17 mouse cellular contexts compared by ENCODE assay signal in the genomic region with DNA sequence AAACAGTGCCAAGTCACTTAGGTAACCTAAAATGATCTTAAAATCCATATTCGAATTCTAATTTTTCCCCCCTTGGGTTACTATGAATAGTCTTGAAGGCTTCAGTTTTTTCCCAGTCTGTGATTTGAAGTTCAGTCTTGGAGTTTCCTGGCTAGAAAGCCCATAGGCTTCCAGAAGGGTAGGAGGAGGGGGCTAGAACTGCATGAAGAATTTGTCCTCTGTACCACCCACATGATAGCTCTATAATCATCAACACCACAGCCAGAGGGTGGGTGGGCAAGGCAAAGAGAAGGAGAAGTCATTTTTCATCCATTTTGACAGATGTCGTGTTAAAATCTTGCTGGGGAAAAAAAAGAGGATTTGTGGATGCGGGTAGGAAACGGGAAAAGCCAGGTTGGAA.
"Had no signal": no experiment of that assay in that cellular context is flagged by ENCODE, and none has a peak within 500 bp of the region (broad histone marks: within the 10 kb centered on the region; RNA-seq: fewer than 3 reads in every experiment).

No protein-coding gene starts in this region.

- H3K27ac ChIP-seq: midbrain, embryonic 10.5 days; midbrain, embryonic 12.5 days; neural tube, embryonic 13.5 days; neural tube, embryonic 15.5 days; stomach, embryonic 15.5 days; stomach, postnatal 0 days had no signal

- H3K9ac ChIP-seq: lung, embryonic 14.5 days; midbrain, embryonic 12.5 days; neural tube, embryonic 13.5 days; neural tube, embryonic 15.5 days; stomach, embryonic 15.5 days had no signal

- H3K36me3 ChIP-seq: midbrain, embryonic 10.5 days; midbrain, embryonic 12.5 days; neural tube, embryonic 13.5 days; neural tube, embryonic 15.5 days; stomach, embryonic 15.5 days had no signal

- DNase-seq: lung, adult 18-20 months; lung, embryonic 14.5 days; lung, postnatal 10 days; lung, postnatal 4 days; midbrain, embryonic 14.5 days; right cerebral cortex, postnatal 14 days; thymus, adult 18-20 months; thymus, postnatal 14 days; thymus, postnatal 36 days had no signal

- H3K4me3 ChIP-seq: midbrain, embryonic 10.5 days; midbrain, embryonic 12.5 days; myocyte; neural tube, embryonic 13.5 days; neural tube, embryonic 15.5 days; stomach, embryonic 15.5 days had no signal

- H3K9me3 ChIP-seq: midbrain, embryonic 10.5 days; midbrain, embryonic 12.5 days; neural tube, embryonic 13.5 days; neural tube, embryonic 15.5 days; stomach, embryonic 15.5 days had no signal

- H3K4me1 ChIP-seq: midbrain, embryonic 10.5 days; midbrain, embryonic 12.5 days; neural tube, embryonic 13.5 days; neural tube, embryonic 15.5 days; stomach, embryonic 15.5 days had no signal

- H3K4me2 ChIP-seq: lung, embryonic 14.5 days; midbrain, embryonic 12.5 days; neural tube, embryonic 13.5 days; neural tube, embryonic 15.5 days; stomach, embryonic 15.5 days had no signal

- H3K27me3 ChIP-seq: midbrain, embryonic 12.5 days; neural tube, embryonic 13.5 days; neural tube, embryonic 15.5 days; stomach, embryonic 15.5 days had no signal

- ATAC-seq: midbrain, embryonic 16.5 days had no signal
